Mouse (Mus musculus): ENCODE results near the gene Dolk.

The Dolk gene

DNA sequence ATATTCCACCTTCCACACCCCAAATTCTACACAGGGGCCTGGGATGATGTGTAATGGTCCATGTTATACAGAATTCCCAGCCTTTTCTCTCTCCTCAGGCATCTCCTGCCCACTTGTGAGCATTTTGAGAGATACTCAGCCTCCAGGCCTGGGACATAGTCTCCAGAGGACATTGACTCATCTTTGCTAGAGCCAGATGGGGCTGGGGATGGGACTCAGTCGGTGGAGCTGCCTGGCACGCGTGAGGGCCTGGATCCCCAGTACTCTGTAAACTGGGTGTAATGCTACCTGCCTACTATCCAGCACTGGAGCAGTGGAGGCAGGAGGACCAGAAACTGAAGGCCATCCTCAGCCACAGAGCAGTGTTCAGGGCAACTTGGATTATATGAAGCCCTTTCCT is 37.0 kb downstream of the Dolk start:
- DNase-seq = no peak

DNA sequence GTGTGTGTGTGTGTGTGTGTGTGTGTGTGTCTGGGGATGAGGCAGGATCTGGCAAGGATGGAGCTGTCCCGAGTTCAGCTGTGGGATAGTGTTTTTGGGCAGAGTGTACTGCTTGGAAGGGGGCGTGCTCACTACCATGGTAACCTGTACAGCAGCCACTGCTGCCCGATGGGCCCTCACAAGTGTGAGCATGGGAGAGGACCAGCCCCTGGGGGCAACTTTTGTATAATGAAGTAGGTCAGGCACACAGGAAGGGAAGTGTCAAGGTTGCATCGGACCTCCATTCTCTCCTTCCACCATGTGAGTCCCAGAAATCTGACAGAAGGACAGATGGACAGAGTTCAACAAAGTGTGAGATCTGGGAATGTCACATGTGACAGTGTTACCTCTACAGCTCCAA is 38.5 kb downstream of the Dolk start:
- no peak for DNase-seq

DNA sequence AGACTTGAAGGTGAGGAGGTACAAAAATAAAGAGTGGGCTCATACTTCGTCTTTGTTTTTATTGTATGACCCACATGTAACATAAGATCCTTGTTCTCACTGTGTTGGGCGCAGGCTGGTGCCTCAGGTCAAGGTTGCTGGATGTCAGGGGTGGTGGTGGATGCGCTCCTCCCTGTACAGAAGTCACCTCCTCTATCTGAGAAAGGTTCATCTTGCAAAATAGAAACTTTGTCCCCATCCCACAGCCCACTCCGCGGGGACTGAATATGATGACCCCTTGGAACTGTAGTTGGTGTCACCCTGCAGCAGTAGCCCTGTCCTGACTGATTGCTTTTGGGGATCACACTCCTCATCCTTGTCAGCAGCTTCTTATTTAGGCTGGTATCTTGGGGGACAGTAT is 39.1 kb downstream of the Dolk start:
- DNase-seq = no peak

DNA sequence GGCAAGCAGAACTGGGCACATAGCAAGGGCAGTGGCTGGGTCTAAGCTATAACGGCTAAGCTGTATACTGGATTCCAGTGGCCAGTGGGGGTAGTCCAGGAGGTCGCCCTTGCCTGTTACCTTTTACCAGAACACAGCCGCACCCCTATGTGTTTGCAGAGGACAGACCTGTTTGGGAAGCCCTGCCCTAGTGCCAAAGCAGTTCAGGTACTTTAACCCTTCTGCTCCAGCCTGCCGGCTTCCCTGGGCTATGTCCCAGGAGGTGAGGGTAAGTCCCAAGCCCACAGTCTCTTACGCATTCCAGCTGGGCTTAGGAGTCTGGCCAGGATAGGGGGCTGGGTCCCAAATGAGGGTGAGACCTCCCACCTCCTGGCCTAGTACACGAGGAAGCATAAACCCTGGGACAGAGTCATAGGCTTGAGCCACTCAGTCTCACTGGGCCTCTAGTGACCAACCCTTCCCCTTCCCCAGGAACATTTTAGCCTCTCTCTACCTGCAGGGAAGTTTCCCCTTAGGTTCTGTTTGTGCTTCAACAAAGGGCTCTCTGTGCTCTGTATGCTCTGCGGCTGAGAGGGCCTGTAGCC is 41.4 kb downstream of the Dolk start:
- DNase-seq = peak in 1 of 2 experiments; percentile 29

DNA sequence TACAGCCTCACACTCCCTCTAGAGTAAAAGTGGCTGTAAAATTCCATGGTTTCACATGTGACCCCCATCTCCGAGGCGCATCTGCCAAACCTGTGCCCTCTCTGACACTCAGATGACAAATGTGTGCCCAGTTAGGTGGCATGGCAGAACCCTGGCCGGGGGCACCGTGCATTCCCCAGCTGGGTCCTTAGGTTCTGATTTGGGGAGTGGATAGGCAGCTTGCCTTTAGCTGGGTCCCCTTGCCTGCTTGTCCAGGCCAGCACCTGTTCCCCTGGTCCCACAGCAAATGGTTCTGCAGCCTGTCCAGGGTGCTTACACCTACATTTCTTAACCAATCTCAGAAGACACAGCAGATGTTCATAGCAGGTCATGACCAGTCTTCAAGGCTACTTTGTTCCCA is 42.7 kb downstream of the Dolk start:
- no peak for DNase-seq

DNA sequence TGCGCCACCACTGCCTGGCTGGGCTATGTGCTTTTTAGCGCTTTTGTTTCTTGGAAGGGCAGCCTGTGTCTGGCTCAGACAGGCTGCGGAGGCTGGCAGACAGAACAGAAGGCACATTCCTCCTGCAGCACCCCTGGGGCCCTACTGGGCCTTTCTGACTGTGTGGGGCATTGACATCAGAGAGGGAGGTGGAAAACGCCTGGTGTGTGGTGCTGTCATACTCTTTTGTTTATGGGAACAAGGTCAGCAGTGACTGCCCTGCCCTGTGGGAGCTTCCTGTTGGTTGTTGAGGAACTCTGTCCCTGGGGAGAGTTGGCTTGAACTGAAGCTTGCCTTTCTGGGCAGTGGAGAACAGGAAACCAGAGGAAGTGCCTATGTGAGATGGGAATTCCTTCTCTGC is 43.6 kb downstream of the Dolk start:
- peak; percentile 79 to 94 for DNase-seq

DNA sequence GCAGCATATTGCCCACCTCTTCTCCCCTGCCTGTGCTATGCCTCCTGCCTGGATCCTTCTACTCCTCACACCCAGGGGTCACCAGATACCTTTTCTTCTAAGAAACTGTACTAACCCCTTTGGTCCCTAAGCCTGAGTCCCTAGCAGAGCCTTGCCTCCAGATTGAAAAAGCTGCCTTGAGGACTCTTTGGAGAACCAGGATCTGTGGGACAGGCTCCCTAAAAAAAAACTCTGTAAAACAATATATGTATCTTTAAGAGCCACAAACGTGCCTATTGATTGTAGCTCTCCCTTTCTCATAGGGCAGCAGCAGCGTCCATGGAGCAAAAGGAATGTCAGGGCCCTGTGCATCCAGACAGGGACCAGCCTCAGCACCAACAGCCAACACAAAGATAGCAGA is 45.9 kb downstream of the Dolk start, which contains the start of gene Gm28035:
Gm28035 (plus strand) TSS at position 301 of the 400 bp plus-strand sequence.
- DNase-seq = no peak

DNA sequence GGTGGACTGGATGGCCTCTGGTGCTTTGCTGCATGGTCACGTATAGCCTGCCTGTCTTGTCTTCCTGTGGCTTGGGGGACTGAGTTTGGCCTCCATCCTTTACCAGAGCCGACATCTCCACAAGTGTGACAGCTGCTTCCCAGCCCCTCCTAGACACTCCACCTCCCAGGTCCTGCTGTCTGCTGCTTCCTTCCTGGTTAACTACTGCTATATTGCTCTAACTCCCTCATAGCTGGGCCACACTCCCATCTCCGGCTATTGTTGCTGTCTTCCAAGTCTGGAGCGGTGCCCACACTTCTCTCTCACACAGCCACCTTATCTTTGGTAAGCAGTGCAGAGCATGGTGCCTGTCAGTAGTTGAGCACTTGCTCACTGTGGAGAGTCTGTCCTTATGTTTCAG is 46.4 kb downstream of the Dolk start:
- DNase-seq = peak; percentile 78 to 83

DNA sequence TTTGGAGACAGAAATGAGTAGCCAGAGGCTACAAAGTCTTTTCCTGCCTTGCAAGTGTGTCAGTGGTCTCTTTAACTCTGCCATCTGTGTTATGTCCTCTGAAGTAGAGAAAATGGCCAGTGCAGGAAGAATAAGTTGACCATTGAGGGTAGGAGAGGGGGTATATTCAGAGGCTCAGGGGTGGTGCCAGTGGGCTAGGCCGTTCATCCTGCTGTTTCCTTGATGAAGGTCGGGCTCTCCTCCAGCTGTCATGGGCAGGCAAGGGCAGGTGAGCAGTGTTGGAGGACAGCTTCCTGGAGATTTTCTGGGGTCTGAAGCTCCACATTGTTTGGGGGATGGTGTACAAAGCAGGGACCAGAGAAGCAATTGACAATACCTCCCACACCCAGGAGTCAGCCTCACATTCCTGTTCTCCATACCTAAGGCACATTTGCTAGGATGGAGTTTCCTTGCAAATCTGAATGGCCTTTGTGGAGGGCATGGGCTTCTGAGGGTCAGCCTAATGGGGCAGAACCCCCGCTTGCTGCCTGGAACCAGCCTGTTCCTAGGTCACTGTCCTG is 47.1 kb downstream of the Dolk start:
- DNase-seq = no peak

DNA sequence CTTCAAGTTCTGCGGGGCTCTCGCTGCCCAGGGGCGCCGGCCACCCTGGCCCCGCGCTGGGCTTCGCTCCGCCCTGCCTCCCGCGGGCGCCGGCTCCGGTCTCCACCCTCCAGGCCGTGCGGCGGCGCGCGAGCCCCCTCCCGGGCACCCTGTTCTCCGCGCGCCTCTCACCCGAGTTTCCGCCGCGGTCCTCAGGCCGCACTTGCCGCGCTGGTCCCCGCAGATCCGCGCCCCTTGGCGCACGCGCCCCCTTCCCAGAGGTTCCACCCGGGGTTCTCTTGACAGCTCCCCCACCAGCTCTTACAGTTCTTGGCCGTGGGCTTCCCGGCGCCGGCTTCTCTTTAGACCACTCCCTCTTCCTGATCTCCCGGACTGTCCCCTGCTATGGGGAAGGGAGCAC is 48.3 kb downstream of the Dolk start:
- DNase-seq = peak; percentile 76 to 88

DNA sequence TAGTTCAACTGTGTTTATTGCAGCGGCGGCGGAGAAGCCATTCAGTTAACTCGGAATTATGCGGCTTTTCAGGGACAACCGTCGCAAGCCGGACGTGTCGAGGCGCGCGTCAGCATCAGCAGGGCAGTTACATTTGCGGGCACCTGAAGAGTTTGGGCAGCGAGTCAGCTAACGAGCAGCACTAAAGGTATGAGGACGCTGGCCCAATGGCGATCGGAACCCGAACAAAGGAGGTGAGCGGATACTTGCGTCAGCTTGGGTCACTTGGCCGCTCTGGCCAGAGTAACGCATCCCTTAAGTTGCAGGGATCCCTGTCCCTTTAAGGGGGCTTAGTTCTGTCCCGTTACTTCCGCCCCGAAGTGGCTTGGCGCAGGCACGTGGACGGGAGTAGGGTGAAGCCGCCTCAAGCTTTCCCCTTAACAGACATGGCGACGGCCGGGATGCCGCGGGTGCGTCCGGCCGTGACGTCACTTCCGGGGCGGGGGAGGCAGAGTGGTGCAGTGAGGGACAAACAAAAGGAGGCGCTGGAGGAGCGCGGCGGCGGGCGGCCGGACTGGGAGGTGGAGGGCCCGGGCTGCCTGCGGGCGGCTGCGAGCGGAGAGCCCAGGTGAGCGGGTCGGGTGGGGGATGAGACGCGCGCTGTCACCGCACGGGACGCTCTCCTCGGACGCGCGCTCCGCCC is 48.8 kb downstream of the Dolk start, which contains the start of gene Lrrc8a:
Lrrc8a (plus strand) TSS at position 517 of the 682 bp plus-strand sequence.
- peak; percentile 100 for DNase-seq

DNA sequence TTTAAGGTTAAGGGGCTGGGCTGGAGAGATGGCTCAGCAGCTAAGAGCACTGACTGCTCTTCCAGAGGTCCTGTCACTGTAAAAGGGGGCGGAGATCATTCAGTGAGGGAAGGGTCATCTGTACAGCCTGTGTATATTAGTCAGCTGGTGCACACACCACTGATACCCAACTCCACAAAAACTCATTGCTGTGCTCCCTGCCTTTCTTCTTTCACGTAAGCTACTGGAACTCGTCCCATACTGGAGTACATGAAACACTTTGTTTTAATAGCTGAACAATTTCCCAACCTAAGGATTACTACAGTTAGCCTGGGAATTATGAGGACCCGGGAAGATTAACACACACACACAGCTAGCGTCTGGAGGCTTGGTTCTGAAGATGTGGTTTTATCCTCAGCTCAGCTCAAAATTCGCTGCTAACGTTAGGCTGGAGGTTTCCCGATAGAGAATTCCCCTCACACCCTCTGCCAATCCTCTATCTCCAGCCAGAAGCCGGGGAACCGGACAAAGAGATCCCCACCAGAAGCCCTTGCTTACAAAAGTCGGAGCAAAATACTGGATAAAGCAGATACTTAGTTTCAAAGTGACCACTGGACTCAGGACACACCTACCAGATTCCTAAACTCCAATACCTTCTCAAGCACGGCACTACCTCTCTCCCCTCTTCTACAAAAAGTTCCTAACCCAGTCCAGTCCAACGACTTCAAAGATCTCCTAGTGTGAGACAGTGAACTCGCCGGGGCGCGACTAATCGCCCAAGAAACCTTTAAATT is 49.5 kb downstream of the Dolk start:
- DNase-seq = no peak

DNA sequence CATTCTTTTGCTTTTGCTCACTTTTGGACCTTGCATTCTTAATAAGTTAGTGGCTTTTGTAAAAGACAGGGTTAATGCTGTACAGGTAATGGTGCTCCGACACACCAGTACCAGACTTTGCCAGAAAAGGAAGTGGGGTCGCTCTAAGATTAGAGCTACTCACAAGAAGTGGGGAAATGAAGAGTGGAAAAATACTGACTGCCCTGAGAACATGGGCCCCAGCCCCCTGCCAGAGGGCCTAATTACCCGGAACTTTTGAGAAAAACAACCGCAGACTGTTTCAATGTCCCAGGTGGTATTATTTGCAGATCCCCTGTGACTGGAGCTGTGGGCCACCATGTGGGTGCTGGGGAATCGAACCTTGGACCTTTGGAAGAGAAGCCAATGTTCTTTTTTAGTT is 50.5 kb downstream of the Dolk start:
- no peak for DNase-seq

Measured in kidney, postnatal 36 days (tissue).